Mouse (Mus musculus) spleen, adult 2 months (tissue): ENCODE results near the gene Efcab10. TPM values are rescaled to one million over a fixed set of nuclear protein-coding genes. Genes with fewer than 3 reads are reported as not detected.

ENCODE experiments used
- DNase-seq, 2 experiments: peaks; one replicate each; pipeline versions ENCODE4 v3.0.0 to v3.0.0-alpha.2; 2012 to 2021; ENCODE audit warnings: low spot score in 2 of 2, low read depth in 1 of 2
- H3K27ac ChIP-seq: fragments of 200-500 bp; 2 replicates; pipeline ENCODE4 v1.5.1; 2012; ENCODE audit warnings: low read length, inconsistent platforms; ENCODE audit not compliant: insufficient read depth
- H3K27me3 ChIP-seq: fragments of 200-500 bp; 2 replicates; pipeline ENCODE4 v1.6.1; 2012; ENCODE audit warnings: mild to moderate bottlenecking, moderate library complexity, low read length, inconsistent platforms; ENCODE audit not compliant: control insufficient read depth, insufficient read depth
- H3K36me3 ChIP-seq: fragments of 200-500 bp; 2 replicates; pipeline ENCODE4 v1.6.1; 2012; ENCODE audit warnings: mild to moderate bottlenecking, low read length, inconsistent platforms; ENCODE audit not compliant: control insufficient read depth, insufficient read depth
- H3K4me1 ChIP-seq: fragments of 200-500 bp; 2 replicates; pipeline ENCODE4 v1.6.1; 2011; ENCODE audit warnings: inconsistent platforms; ENCODE audit not compliant: control insufficient read depth, insufficient read depth, insufficient read length
- H3K4me3 ChIP-seq: fragments of 200-500 bp; 2 replicates; pipeline ENCODE4 v1.5.1; 2011; ENCODE audit warnings: mild to moderate bottlenecking, inconsistent platforms; ENCODE audit not compliant: insufficient read depth, insufficient read length; ENCODE audit errors: extremely low read depth
- CTCF ChIP-seq: fragments of 200-500 bp; IDR thresholded peaks from 2 replicates; pipeline ENCODE4 v1.5.1; 2011; ENCODE audit warnings: mild to moderate bottlenecking, inconsistent platforms; ENCODE audit not compliant: insufficient read depth, insufficient read length, insufficient replicate concordance; ENCODE audit errors: extremely low read depth
- POLR2A ChIP-seq: fragments of 200-500 bp; IDR thresholded peaks from 2 replicates; pipeline ENCODE4 v1.6.1; 2011; ENCODE audit warnings: low read depth, low read length, inconsistent platforms
- WGBS: fragments of 180-500 bp; shearing (Covaris S2); methylation state at CpG from one replicate; pipeline ENCODE4 v1.1.7; 2018; 5-methylcytosine and 5-hydroxymethylcytosine counted together
- polyA plus RNA-seq: library from polyadenylated mRNA; depleted of rRNA; stranded (reverse); fragments of >200 nt; gene quantifications from 2 replicates; pipeline ENCODE4 v1.2.3, GENCODE M21; 2012

Gene Efcab10
- polyA plus RNA-seq, 1 experiment = not detected

DNA sequence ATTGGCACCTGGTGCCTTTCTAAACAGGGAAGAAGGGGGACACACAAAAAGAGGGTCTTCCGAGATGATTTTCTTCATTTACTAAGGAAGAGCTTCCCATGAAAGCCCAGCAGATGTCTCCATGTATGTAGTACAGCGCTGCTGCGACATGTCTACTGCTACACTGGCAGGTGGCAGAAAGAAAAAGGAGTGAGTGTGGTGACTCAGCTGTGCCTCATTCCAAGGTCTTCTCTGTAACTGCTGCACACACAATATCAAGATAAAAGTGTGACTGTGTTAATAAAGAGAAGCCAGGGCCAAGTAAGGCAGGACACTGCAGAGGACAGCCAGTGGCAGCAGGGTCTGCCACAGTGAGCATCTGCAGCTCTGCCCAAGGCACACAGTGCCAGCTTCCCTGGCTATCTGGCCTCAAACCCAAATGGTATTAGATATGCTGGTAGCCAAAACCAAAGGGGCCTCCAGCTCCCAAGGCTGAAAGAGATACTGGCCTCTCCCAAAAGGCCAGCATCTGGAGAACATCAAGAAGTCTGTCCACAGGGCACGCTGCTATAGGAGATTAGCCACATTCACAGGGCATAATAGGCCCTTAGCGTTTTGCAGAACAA lies 34.7 kb upstream of the Efcab10 start:
- H3K4me3 ChIP-seq = no peak overlapping the region
- peaks cover 37% of the 10 kb centered on the region for H3K36me3 ChIP-seq
- TF ChIP-seq CTCF (no peak), POLR2A (no peak)
- no peaks in the 10 kb centered on the region for H3K27me3 ChIP-seq
- 95% methylated on average over 5 of the region's 5 CpGs for WGBS
- no peak overlapping the region for H3K27ac ChIP-seq
- DNase-seq = no peak
- no peaks in the 10 kb centered on the region for H3K4me1 ChIP-seq

DNA sequence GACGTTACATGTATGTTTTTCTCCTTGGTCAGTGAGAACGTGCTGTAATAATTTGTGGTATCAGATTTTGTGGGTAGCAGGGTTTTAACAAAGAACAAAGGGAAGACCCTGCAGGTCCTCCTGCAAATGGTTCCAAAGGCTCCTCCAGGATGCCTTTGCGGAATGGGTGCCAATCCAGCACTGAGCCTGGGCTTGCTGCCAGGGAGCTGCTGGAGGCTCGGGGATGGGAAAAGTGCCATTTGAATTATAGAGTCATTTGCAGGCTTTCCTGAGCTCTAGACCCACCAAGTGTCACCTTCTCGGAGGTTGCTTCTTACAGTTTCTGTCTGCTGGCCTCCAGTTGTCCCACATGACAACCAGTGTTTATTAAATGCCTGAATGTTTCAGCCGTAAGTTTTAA lies 33.9 kb upstream of the Efcab10 start:
- TF ChIP-seq CTCF = no peak
- TF ChIP-seq POLR2A = no peak
- 89% methylated on average over 6 of the region's 6 CpGs for WGBS
- DNase-seq = no peak
- Histone ChIP-seq H3K36me3 (peaks cover 38% of the 10 kb centered on the region), H3K4me3 (no peak overlapping the region), H3K27ac (no peak overlapping the region), H3K27me3 (no peaks in the 10 kb centered on the region), H3K4me1 (no peaks in the 10 kb centered on the region)

DNA sequence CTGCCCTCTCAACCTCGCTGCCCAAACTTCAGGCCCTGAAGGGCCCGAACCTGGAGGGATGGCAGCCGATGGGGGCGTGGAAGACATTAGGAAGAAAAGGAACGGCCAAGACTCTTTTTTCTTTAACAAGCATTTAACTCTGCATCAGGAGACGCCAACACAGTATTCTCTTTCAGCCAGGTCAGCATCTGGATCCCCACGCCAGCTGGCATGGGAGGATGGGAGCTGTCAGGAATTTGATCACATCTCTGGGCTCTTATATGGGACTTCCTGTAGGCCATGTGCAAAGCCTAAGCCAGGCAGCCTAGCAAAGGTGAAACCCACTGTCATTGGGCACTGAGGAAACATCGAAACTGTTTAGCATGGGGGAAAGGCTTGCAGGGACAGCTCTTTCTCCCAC lies 30.1 kb upstream of the Efcab10 start:
- no peak for DNase-seq
- H3K36me3 ChIP-seq = peaks cover 51% of the 10 kb centered on the region
- no peaks in the 10 kb centered on the region for H3K4me1 ChIP-seq
- H3K27me3 ChIP-seq = no peaks in the 10 kb centered on the region
- no peak for TF ChIP-seq POLR2A
- no peak for TF ChIP-seq CTCF
- 96% methylated on average over 8 of the region's 8 CpGs for WGBS
- H3K4me3 ChIP-seq = no peak overlapping the region
- H3K27ac ChIP-seq = no peak overlapping the region

DNA sequence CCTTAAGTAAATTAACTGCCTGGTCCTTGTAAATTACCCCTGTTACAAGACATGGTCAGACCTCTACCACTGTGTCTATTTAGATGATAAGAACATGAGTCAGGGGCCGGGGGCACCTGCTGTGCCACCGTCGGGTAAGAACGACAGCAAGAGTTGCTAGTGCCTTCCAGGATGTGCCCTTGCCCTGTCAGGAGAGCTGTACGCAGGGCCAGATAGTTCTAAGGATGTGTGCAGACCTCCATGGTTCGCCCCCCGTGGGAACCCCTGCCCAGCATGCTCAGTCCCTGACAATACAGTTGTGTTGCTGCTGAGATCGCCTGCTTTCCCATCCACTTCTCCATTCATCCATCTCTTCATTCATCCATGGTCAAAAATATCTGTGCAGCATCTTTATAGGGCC lies 29.5 kb upstream of the Efcab10 start:
- Histone ChIP-seq H3K27me3 (no peaks in the 10 kb centered on the region), H3K27ac (no peak overlapping the region), H3K36me3 (peaks cover 47% of the 10 kb centered on the region), H3K4me1 (no peaks in the 10 kb centered on the region), H3K4me3 (no peak overlapping the region)
- WGBS = 91% methylated on average over 8 of the region's 8 CpGs
- no peak for DNase-seq
- TF ChIP-seq CTCF = no peak
- no peak for TF ChIP-seq POLR2A

DNA sequence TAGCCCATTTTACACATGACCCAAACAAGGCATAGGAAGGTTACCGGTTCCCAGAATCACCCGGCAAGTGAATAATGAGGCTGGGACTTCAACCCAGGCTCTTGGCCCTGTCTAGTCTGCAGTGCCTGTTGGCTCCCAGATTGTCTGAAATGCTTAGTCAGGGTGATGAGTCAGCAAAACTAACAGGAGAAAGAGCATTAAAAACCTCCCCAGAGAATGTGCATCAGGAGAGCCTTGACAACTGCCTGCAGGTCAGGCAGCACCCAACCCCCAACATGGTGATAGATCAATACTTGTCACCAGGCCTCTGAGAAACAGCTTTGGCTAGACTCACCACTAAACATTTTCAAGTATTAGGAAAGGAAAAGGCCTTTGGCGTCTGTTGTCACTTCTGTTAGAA lies 25.1 kb upstream of the Efcab10 start:
- TF ChIP-seq CTCF (no peak), POLR2A (no peak)
- Histone ChIP-seq H3K27ac (no peak overlapping the region), H3K27me3 (no peaks in the 10 kb centered on the region), H3K4me3 (no peak overlapping the region), H3K36me3 (peaks cover 32% of the 10 kb centered on the region), H3K4me1 (no peaks in the 10 kb centered on the region)
- DNase-seq = no peak
- 95% methylated on average over 3 of the region's 3 CpGs for WGBS

DNA sequence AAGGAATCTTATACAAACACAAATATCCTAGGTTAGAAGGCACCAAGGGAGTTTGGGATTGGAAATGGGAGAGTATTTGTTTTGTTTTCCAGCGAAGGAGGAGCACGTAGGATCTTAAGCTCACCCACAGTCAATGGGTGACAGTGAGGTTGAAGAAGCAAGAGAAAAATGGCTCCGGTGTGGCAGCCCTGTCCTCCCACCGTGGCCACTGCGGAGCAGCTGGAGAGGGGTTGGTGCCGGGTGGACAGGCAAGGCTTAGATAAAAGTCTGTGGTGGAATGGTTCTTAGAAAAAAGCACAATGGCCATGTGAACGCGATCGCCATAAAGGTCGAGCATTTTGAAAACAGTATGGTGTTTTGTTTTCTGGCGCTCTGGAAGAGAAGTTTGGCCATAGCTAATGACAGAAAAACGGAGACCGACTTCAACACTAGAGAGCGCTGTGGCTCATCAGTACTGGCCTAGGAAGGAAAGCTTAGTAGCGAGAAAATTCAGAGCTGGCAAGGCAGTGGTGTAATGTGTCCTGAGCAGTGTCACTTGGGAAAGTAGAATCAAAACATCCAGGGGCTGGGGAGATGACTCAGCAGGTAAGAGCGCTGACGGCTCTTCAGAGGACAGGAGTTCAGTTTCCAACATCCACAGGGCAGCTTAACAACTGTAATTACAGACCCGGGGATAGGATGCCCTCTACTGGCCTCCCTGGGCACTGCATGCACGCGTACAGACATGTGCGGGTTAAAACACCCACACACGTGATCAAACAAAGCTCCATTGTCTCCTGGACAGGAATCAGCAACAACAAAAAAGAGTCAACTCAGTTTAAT lies 14.8 kb upstream of the Efcab10 start:
- Histone ChIP-seq H3K4me3 (peak overlapping the region; percentile 29; the same call in 1 of the 2 replicates), H3K27ac (no peak overlapping the region), H3K4me1 (no peaks in the 10 kb centered on the region), H3K36me3 (peaks cover 2% of the 10 kb centered on the region; the same call in 1 of the 2 replicates), H3K27me3 (no peaks in the 10 kb centered on the region)
- DNase-seq = peak; percentile 39 to 53
- 23% methylated on average over 22 of the region's 22 CpGs for WGBS
- peak; percentile 56; the same call in 1 of the 2 replicates for TF ChIP-seq CTCF
- TF ChIP-seq POLR2A = no peak

DNA sequence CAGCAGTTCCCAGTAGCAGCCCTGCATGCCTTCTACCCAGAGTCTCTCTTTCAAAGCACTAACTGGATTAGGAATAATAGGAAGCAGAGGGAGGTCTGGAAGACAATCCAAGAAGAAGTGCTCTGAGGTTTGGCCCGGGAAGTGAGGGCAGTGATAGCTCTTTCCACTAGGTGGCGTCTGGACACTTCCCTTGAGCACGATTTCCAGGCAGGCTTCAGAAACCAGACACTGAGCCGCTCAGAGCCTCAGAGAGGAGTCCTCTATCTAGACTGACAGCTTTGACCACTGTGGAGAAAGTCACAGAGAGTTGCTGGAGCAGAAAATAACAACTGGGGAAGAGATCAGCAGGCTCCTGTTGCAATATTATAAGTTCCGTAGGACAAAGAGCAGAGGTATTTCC lies 5.8 kb upstream of the Efcab10 start:
- Histone ChIP-seq H3K36me3 (no peaks in the 10 kb centered on the region), H3K27ac (no peak overlapping the region), H3K4me1 (no peaks in the 10 kb centered on the region), H3K27me3 (no peaks in the 10 kb centered on the region), H3K4me3 (no peak overlapping the region)
- no peak for TF ChIP-seq POLR2A
- peak; percentile 68; the same call in 1 of the 2 replicates for TF ChIP-seq CTCF
- 19% methylated on average over 5 of the region's 5 CpGs for WGBS
- DNase-seq = peak in 1 of 2 experiments; percentile 45
